Comparison of ENCODE assay signal across 21 mouse cellular contexts in the genomic region with DNA sequence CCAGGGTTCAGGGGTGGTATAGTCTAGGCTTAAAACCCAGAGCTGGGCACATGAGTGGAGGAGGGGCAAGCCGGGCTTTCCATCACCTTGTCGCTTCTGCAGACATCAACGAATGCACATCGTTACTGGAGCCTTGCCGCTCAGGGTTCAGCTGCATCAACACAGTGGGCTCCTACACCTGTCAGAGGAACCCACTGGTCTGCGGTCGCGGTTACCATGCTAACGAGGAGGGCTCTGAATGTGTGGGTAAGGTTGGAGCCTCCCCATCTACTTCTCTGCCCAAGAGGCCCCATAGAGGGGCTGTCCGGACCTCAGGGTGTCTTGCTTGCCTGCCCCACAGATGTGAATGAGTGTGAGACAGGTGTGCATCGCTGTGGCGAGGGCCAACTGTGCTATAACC. TPM values are rescaled to one million over a fixed set of nuclear protein-coding genes. Genes with fewer than 3 reads are reported as not detected.
DNase-seq lines count a peak whose midpoint lies in the region; ATAC-seq and TF ChIP-seq lines count a peak whose summit lies in the region.
"Had no signal": no experiment of that assay in that cellular context is flagged by ENCODE, and none has a peak within 500 bp of the region (broad histone marks: within the 10 kb centered on the region; RNA-seq: fewer than 3 reads in every experiment).

No protein-coding gene starts in this region.

- no peaks in the 10 kb centered on the region for H3K36me3 ChIP-seq in forebrain, embryonic 12.5 days (replicated peaks)
- H3K36me3 ChIP-seq in forebrain, embryonic 13.5 days (ENCODE audit: poor library complexity, severe bottlenecking), result no peaks in the 10 kb centered on the region
- H3K36me3 ChIP-seq in hindbrain, embryonic 12.5 days, result no peaks in the 10 kb centered on the region
- no peaks in the 10 kb centered on the region for H3K36me3 ChIP-seq in hindbrain, postnatal 0 days (ENCODE audit: insufficient read depth, low read length)
- H3K36me3 ChIP-seq in CH12.LX (replicated peaks in 1 of 2; ENCODE audit: control insufficient read depth in 1 of 2, insufficient read depth in 1 of 2, low read length in 1 of 2), result no peaks in the 10 kb centered on the region

- H3K4me3 ChIP-seq in forebrain, embryonic 12.5 days (replicated peaks), result no peak overlapping the region
- H3K4me3 ChIP-seq in forebrain, embryonic 13.5 days, result no peak overlapping the region
- H3K4me3 ChIP-seq in hindbrain, embryonic 12.5 days, result no peak overlapping the region
- H3K4me3 ChIP-seq in hindbrain, postnatal 0 days (ENCODE audit: low read length), result no peak overlapping the region
- no peak overlapping the region for H3K4me3 ChIP-seq in CH12.LX (replicated peaks in 1 of 3; ENCODE audit: low read depth in 2 of 3, low read length in 2 of 3, poor library complexity in 1 of 3)
- H3K4me3 ChIP-seq: embryonic facial prominence, embryonic 15.5 days; neural tube, embryonic 12.5 days had no signal

- peaks cover 19% of the 10 kb centered on the region for H3K4me1 ChIP-seq in forebrain, embryonic 12.5 days
- peaks cover 18% of the 10 kb centered on the region for H3K4me1 ChIP-seq in forebrain, embryonic 13.5 days
- peaks cover 18% of the 10 kb centered on the region for H3K4me1 ChIP-seq in hindbrain, embryonic 12.5 days
- H3K4me1 ChIP-seq in hindbrain, postnatal 0 days (ENCODE audit: insufficient read depth, low read length), result no peaks in the 10 kb centered on the region
- peaks cover 0 to 2% of the 10 kb centered on the region in 2 experiments; a peak in 1 of 4 replicates for H3K4me1 ChIP-seq in CH12.LX (ENCODE audit: control insufficient read depth in 1 of 2, insufficient read depth in 2 of 2)
- H3K4me1 ChIP-seq: embryonic facial prominence, embryonic 15.5 days had no signal

- no peak for TF ChIP-seq POLR2A in CH12.LX (IDR thresholded peaks at IDR 0.05; ENCODE audit: low read depth, low read length)

- H3K79me2 ChIP-seq in CH12.LX (replicated peaks; ENCODE audit: control insufficient read depth, extremely low read depth, insufficient read depth, poor library complexity, severe bottlenecking), result no peaks in the 10 kb centered on the region

- TF ChIP-seq EP300 in CH12.LX (IDR thresholded peaks at IDR 0.05; ENCODE audit: low read length), result no peak

- no peaks in the 10 kb centered on the region for H3K9me3 ChIP-seq in forebrain, embryonic 12.5 days
- H3K9me3 ChIP-seq in forebrain, embryonic 13.5 days (replicated peaks), result no peaks in the 10 kb centered on the region
- no peaks in the 10 kb centered on the region for H3K9me3 ChIP-seq in hindbrain, embryonic 12.5 days (replicated peaks)
- H3K9me3 ChIP-seq in hindbrain, postnatal 0 days (ENCODE audit: low read length), result no peaks in the 10 kb centered on the region
- no peaks in the 10 kb centered on the region for H3K9me3 ChIP-seq in CH12.LX (replicated peaks; ENCODE audit: low read length)
- H3K9me3 ChIP-seq: embryonic facial prominence, embryonic 15.5 days; neural tube, embryonic 12.5 days had no signal

- H3K27ac ChIP-seq in forebrain, embryonic 12.5 days, result no peak overlapping the region
- no peak overlapping the region for H3K27ac ChIP-seq in forebrain, embryonic 13.5 days
- no peak overlapping the region for H3K27ac ChIP-seq in hindbrain, embryonic 12.5 days
- H3K27ac ChIP-seq in hindbrain, postnatal 0 days, result no peak overlapping the region
- H3K27ac ChIP-seq in CH12.LX (ENCODE audit: insufficient read depth, low read depth), result no peak overlapping the region
- H3K27ac ChIP-seq: embryonic facial prominence, embryonic 15.5 days; neural tube, embryonic 12.5 days had no signal

- in situ Hi-C loops in CH12.LX (cut with MboI; ENCODE audit: low pct_ligation_motif_present, low pct_unique_long_range_greater_than_20kb, low sequenced_read_pairs), result no loop called here

- WGBS in forebrain, embryonic 12.5 days, result 70% methylated on average over 12 of the region's 12 CpGs
- WGBS in forebrain, embryonic 13.5 days, result 66% methylated on average over 12 of the region's 12 CpGs
- WGBS in hindbrain, embryonic 12.5 days, result 83% methylated on average over 12 of the region's 12 CpGs
- WGBS in hindbrain, postnatal 0 days, result 76% methylated on average over 12 of the region's 12 CpGs

- H3K9ac ChIP-seq in forebrain, embryonic 12.5 days, result no peak overlapping the region
- no peak overlapping the region for H3K9ac ChIP-seq in forebrain, embryonic 13.5 days
- no peak overlapping the region for H3K9ac ChIP-seq in hindbrain, embryonic 12.5 days
- no peak overlapping the region for H3K9ac ChIP-seq in hindbrain, postnatal 0 days (replicated peaks; ENCODE audit: low read length)
- no peak overlapping the region for H3K9ac ChIP-seq in CH12.LX (ENCODE audit: insufficient read depth, low read depth)
- H3K9ac ChIP-seq: embryonic facial prominence, embryonic 15.5 days; neural tube, embryonic 12.5 days had no signal

- dilution Hi-C loops in CH12.LX (cut with MboI; ENCODE audit: extremely low pct_ligation_motif_present, extremely low pct_unique_long_range_greater_than_20kb, low sequenced_read_pairs), result no loop called here

- no peaks in the 10 kb centered on the region for H3K27me3 ChIP-seq in forebrain, embryonic 12.5 days
- no peaks in the 10 kb centered on the region for H3K27me3 ChIP-seq in forebrain, embryonic 13.5 days
- 0 out of 2 replicates have a peak, but pooled peaks cover 3% of the 10 kb centered on the region for H3K27me3 ChIP-seq in hindbrain, embryonic 12.5 days
- no peaks in the 10 kb centered on the region for H3K27me3 ChIP-seq in hindbrain, postnatal 0 days (ENCODE audit: insufficient read depth, low read length)
- H3K27me3 ChIP-seq in CH12.LX (replicated peaks), result peaks cover 92% of the 10 kb centered on the region
- H3K27me3 ChIP-seq: embryonic facial prominence, embryonic 15.5 days; neural tube, embryonic 12.5 days had no signal

- ATAC-seq in forebrain, embryonic 12.5 days (ENCODE audit: low FRiP score), result peak; percentile 27; the same call in 1 of the 2 replicates
- no peak for ATAC-seq in forebrain, embryonic 13.5 days
- ATAC-seq in hindbrain, embryonic 12.5 days (ENCODE audit: low FRiP score), result 0 out of 2 replicates have a peak, but pooled peaks have one; percentile 4
- ATAC-seq in hindbrain, postnatal 0 days, result no peak
- ATAC-seq: intestine, embryonic 16.5 days had no signal

- TF ChIP-seq RAD21 in CH12.LX (IDR thresholded peaks at IDR 0.05; ENCODE audit: low read depth, low read length), result no peak

- DNase-seq in hindbrain, postnatal 0 days (ENCODE audit: low spot score), result no peak
- DNase-seq in CH12.LX (ENCODE audit: extremely low read depth), result peak; percentile 17
- DNase-seq in thymus, postnatal 25 days, result peak; percentile 51
- DNase-seq in right cerebral cortex, postnatal 25 days, result no peak
- DNase-seq: adrenal gland, postnatal 36 days; cerebellum, adult 11-12 months; embryo, embryonic 11 days; kidney, postnatal 4 days; lung, adult 18-20 months; lung, postnatal 14 days had no signal

- no peak overlapping the region for H3K4me2 ChIP-seq in forebrain, embryonic 12.5 days
- no peak overlapping the region for H3K4me2 ChIP-seq in forebrain, embryonic 13.5 days
- no peak overlapping the region for H3K4me2 ChIP-seq in hindbrain, embryonic 12.5 days (replicated peaks)
- no peak overlapping the region for H3K4me2 ChIP-seq in hindbrain, postnatal 0 days (ENCODE audit: low read depth, low read length)
- no peak overlapping the region for H3K4me2 ChIP-seq in CH12.LX (ENCODE audit: insufficient read depth, low read depth, poor library complexity, severe bottlenecking)
- H3K4me2 ChIP-seq: embryonic facial prominence, embryonic 15.5 days; liver, embryonic 11.5 days; neural tube, embryonic 12.5 days had no signal

- TF ChIP-seq CTCF in hindbrain, postnatal 0 days (IDR thresholded peaks at IDR 0.05; ENCODE audit: low read depth), result no peak
- no peak for TF ChIP-seq CTCF in CH12.LX (conservative IDR thresholded peaks at IDR 0.05 in 1 of 2, IDR thresholded peaks at IDR 0.05 in 1 of 2; ENCODE audit: low read depth in 2 of 2, low read length in 2 of 2)

TF ChIP-seq in CH12.LX, 34 proteins besides CTCF, POLR2A, EP300 and RAD21:
- TF ChIP-seq ELF1 (IDR thresholded peaks at IDR 0.05; ENCODE audit: low read depth, low read length) (no peak), BHLHE40 (IDR thresholded peaks at IDR 0.05; ENCODE audit: low read depth, low read length) (0 out of 2 replicates have a peak, but pooled peaks have one; percentile 15), MAFK (IDR thresholded peaks at IDR 0.05; ENCODE audit: insufficient replicate concordance, low read length) (no peak)

RNA-seq across cellular contexts. Expression of a gene that starts 53.4 kb away (rescaled TPM):
- polyA plus RNA-seq in forebrain, embryonic 12.5 days (2016; fragmentation: Nextera tagmentation; extraction: Ambion mirVana), result 39.4 and 45.6 TPM in 2 replicates
- polyA plus RNA-seq in forebrain, embryonic 13.5 days (2015; fragmentation: Nextera tagmentation; extraction: Ambion mirVana), result 8.5 and 12.2 TPM in 2 replicates
- polyA plus RNA-seq in hindbrain, embryonic 12.5 days (2016; fragmentation: Nextera tagmentation; extraction: Ambion mirVana), result 100 and 102 TPM in 2 replicates
- total RNA-seq in hindbrain, postnatal 0 days (2014; rRNA removed), result 50.6 and 50.9 TPM in 2 replicates
- polyA plus RNA-seq in hindbrain, postnatal 0 days (2015; fragmentation: Nextera tagmentation; extraction: Ambion mirVana), result 18.5 and 21.2 TPM in 2 replicates
- total RNA-seq in CH12.LX (2012; rRNA removed) (0.21 and 0.81 TPM in 2 replicates), CH12.LX (2014; rRNA removed) (not detected in 2 replicates)
- not detected in 2 replicates for polyA plus RNA-seq in CH12.LX (2012; ENCODE audit: insufficient read length, low read depth)
- total RNA-seq: granulocyte monocyte progenitor cell, adult 5-6 weeks; hematopoietic stem cell, adult 5-6 weeks; megakaryocyte, adult 5-6 weeks; monocyte, adult 5-6 weeks had no signal

Comparison
In these comparisons a context has a peak if more than half of its experiments do, and no peak if none do; other contexts are left out.
1. ATAC-seq: peak in forebrain, embryonic 12.5 days (single experiment) and hindbrain, embryonic 12.5 days (single experiment); none in forebrain, embryonic 13.5 days (single experiment) and hindbrain, postnatal 0 days (single experiment).
2. DNase-seq: peak in CH12.LX (single experiment) and thymus, postnatal 25 days (single experiment); none in hindbrain, postnatal 0 days (single experiment) and right cerebral cortex, postnatal 25 days (single experiment).